Mouse (Mus musculus): ENCODE measurements around the gene Anapc4.

The Anapc4 gene

DNA sequence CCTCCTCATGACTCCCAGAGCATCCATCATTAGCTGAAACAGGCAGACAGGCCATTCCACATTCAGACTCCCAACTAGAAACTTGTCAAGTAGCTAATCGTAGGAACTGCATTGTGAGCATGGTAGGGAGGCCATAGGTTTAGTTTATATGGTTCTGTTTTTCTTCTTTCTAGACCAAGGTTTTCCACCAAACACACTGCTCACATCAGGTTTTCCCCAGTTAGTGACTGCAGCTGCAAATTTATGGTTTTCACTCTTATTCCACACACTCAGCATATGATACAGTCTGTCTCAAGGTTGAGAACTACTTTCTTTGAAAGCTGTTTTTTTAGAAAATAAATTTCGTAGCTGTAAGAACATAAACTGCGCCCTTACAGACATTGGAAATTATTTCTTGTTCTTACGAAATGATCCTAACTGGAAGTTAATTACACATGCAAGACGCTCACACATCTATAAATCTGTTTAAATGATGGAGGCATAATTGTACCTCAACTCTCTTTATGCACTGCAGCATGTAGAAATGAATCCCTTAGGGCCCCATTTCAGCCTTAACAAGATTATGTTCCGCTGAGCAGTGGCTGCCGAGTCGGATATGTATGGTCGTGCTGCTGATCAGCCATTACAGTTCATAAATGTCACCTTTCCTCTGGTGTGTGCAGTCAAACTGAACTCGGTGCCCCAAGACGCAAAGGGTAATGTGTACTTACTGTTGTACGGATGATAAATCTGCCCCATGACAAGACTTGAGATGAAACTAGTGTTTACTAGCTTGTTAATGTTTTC, 35.3 kb downstream of the Anapc4 start:
- DNase-seq (ENCODE audit: low spot score): no peak

DNA sequence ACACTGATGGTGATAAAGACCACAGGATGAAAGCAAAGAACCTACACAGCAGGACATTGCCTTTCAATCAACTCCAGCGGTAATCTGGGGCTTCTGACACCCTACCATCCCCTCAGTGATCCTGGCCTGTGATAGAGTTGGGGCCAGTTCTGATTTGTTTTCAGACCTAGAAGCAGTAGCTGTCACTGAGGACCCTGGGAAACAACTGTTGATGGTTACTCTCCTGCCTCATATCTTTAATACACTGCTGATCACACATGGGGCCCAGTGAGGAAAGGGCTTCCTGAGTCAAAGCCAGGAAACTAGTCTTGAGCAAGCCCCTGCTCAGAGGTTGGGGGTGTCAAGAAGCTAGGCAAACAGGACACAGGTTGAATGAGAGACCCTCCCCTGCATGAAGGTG, 37.6 kb downstream of the Anapc4 start:
- DNase-seq (ENCODE audit: low spot score): no peak

DNA sequence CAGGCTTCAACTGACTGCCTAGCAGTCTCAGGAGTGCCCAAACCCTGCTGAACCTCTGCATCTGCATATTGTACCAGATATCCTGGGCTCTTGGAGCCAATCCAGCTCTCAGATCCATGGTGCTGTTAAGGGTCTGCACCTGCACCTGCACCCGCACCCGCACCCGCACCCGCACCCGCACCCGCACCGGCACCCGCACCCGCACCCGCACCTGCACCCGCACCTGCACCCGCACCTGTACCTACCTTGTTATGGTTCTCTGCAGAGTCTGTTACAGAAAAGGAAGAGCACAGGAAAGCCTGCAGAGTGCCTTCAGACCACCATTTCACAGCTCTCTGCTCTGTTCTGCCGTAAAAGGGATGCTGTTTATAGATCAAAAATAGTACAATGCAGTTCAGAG, 38.2 kb downstream of the Anapc4 start:
- DNase-seq (ENCODE audit: low spot score): no peak

DNA sequence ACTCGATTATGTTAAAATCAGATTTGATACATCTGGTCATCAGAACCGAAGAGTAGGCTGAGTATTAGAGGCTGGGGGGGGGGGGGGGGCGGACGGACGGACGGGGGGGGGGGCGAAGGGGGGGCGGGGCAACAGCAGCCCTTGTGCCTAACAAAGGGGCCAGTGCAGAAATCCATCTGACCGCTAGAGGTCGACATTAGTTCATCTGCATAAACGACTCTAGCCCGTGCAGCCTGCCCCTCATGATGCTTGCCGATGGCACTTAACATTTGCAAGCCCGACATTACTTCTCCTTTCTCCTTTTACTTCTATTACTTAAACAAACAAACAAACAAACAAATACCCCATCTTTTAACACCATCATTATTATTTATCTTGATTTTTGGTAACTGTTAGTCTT, 45.0 kb downstream of the Anapc4 start:
- DNase-seq (ENCODE audit: low spot score): peak; percentile 64

DNA sequence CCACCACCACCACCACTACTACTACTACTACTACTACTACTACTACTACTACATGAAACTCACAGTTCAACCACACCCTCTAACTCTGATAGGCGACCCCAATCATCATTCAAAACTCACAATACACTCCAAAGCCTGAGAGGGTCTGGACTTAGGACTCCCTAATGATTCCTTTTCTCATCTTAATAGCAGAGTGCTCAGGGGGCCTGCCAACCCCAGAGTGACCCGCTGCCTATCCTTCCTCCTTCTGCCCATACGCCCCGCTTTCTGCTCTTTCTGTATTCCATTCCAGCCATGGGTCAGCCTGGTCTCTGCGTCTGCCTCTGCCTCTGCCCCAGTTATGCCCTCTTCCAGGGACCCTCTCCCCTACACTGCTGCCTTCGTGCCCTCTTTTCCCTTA, 46.1 kb downstream of the Anapc4 start:
- DNase-seq (ENCODE audit: low spot score): no peak

DNA sequence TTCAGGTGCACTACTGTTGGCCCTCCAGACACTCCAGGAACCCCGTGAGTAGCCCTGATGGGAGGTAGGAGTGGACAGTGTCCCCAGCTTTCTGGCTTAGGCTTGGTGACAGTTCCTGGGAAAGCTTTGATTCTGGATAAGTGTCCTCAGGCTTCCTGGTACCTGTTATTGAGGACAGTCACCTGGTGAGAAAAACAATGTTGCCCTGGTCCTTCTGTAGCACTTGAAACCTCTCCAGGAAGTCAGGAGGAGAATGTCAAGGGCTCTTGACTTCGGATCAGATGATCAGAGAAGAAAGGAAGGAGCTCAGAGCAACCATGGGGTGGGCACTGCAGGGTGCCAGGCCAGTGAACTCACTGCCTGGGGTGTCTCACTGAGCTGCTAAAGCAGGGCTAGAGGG, 48.6 kb downstream of the Anapc4 start:
- no peak for DNase-seq (ENCODE audit: low spot score)

DNA sequence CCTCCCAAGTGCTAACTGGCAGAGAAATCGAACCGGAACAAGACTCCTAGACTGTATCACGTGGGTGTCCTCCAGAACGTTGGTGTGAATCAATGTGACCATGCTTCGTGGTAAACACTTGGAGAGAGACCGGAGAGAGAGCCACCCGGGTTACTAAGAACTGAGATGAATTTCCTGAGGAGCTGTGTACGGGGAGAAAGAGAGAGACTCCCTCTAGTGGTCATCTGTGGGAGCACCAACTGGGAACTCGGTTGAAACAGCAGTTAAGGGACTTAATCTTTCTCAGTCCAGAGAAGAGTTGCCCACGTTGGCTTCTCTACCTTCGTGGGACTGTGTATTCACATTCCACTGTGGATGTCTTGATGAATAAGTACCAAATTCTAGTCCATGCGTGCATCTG, 53.3 kb downstream of the Anapc4 start:
- DNase-seq (ENCODE audit: low spot score): peak; percentile 17

DNA sequence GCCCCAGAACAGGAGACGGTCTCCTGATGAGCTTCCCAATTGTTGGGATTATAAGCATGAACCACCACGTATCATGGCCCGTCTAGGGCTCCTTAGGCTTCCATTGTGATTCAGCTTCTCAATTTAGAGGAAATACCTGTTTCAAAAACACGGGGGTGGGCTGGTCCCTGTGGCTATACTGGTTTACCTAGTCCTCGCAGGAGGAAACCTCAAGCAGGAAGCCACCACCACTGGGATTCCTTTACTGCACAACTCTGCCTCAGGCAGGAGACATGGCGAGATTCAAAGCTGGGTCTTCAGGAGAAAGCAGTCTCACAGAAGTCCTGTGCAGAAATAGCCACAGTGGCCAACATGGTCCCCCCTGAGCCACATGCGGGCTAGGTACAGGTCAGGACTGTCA, 56.1 kb downstream of the Anapc4 start:
- DNase-seq (ENCODE audit: low spot score): no peak

DNA sequence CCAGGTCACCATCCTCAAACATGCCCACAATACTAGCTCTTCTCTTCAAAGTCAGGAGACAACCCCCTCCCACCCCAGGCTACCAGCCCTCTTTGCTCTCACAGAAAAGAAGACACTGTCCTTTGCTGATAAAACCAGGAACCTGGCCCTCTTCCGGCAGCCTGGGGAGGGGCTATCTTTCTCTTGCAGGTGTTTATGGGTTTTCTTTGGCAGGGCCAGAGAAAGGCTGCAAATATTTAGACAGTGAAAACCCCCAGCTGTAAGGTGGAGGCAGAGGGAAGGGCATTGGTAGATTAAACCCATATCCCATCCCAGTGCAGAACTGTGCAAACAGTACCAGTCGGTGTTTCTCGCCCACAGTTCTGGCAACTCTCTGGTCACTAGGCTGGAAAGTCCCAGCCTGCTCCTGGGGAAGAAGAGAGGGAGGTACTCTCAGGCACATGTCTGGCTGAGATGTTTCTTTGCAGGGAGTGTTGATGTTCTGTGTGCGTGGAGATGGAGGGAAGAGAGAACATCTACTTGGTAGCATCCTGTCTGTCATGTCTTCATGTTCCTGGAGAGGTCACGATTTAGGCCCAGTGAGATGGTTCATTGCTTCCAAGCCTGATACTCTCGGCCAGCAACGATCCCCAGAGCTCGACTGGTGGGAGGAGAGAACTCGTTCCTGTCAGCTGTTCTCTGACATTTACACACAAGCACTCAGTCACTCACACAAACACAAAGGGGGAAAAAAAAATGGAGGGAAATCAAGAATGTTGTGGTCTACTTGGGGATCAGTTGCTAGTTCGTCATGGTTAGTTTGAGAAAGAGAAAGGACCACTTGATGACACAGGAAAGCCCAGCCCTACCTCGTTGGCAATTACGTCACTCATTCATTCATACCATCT, 58.4 kb downstream of the Anapc4 start:
- DNase-seq (ENCODE audit: low spot score): no peak

DNA sequence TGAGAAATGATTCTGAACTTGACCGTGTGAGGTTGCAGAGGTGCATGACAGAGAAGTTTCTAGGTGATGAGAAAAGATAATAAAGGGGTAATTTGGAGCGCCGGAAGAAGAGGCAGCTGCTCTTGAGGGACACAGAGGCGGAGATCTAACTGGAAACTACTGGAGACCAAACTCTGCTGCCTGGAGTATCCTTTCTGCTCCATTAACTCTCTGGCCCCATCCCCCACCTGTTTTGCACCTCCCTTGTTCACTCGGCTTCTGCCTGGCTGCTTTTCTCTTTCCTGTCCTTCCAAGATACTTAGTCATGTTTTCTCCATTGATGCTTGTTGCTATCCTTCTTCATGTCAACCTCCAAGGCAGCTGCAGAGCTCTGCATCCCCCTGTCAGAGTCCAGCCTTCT, 60.1 kb downstream of the Anapc4 start:
- DNase-seq (ENCODE audit: low spot score): no peak

DNA sequence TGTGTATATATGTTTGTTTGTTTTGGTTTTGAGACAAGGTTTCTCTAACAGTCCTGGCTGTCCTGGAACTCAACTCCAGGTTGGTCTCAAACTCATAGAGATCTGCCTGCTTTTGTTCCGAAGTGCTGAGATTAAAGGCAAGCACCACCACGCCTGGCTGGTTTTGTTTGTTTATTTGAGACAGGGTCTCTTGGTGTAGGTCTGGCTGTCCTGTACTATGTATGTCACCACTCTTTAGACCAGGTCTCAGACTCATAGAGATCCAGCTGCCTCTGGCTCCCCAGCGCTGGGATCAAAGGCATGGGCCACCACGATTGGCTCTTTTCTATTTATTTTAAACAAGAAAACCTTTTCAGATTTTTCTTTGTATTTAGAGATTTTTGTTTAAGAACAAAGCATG, 70.4 kb downstream of the Anapc4 start:
- DNase-seq (ENCODE audit: low spot score): no peak

DNA sequence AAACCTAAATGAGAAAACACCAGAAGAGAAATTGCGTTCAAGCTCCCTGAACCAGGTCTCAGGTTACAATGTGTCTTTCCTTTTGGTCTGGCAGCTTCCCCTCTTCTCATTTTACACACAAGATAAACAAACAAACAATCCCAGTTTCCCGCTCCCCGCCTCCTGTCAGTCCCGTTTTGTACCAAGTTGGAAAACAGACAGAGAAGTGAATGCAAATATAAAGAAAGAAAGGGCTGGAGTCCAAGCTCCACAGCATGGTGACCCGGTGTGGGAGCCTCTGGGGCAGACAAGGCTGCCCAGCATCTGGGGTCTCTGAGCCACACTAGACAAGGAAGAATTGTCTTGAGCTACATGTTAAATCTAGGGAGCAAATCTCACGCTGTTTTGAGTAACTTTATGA, 70.9 kb downstream of the Anapc4 start:
- DNase-seq (ENCODE audit: low spot score): no peak

DNA sequence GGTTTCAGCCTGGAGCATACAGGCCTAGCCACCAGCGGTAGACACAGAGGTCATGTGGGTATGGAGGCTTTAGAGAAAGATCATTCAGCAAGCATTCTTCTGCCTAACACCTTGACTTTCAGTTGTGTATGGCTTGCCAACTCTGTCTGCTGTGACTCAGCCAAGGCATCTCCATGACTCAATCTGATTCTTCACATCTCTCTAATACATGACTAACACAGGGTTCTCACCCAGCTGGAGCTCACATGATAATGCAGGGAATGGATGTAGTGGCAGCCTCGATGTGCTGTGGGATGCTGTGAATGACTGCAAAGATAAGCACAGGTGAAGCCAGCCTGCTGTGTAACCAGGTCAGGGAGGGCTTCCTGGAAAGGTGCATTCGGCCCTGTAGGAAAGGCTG, 74.4 kb downstream of the Anapc4 start:
- no peak for DNase-seq (ENCODE audit: low spot score)

DNA sequence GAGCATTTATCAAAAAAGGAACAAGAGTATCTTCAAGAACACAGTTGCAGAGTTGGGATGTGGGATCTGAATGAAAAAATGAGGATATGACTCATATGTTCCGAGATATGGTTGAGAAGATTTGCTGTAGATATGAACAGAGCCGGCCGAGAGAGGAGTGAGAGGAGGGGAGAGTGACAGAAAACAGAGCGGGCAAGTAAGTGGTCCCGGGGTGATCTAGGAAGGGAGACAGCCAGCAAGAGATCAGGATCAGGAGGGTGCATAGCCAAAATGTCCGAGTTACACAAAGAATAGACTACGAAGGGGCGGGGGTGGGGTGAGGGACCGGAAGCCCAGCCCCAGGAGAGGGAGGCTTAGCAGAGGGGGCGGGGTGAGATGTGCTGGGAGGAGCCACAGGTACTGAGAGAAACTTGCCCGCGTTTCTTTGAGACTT, 76.4 kb downstream of the Anapc4 start:
- peak; percentile 37 for DNase-seq (ENCODE audit: low spot score)

DNA sequence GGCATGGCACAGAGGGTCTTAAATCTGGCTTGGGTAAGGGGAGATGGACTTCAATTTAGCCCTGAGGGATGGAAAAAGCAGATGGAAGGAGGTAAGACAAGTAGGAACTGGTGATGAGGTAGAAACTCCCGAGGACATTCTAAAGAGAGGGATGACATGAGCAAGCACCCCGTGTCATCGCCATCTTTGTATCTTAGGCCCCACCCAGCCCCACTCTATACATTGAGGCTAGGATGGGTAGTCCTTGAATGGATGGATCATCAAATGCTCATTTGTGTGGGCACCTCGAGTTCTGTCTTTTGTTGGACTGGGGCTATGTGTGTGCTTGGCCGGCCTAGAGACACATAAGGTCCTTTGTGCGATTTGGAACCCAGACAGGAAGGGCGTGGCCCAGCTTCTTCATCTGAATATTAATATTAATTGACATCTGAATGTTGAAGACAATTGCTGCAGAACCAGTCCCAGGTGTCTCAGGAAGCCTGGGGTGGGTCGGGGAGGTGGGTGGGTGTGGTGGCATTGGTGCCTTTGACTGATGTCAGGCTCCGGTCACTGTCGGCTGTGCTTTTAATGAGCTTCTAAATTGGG, 77.6 kb downstream of the Anapc4 start:
- no peak for DNase-seq (ENCODE audit: low spot score)

DNA sequence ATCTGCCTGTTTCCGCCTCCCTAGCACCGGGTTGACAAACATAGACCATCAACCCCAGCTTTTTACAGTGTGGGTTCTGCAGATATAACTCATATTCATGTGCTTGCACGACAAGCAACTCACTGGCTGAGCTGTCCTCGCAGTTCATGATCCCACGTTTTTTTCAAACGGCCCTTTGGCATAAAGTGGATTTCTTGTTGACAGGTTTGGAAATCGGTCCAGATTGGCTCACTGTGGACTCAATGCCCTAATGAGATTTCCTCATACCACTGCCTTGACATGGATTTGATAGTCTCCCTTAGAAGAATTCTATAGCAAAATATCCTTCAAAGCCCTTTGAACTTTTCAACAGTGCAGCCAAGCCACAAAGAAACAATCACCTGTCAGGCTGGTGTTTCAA, 79.9 kb downstream of the Anapc4 start:
- no peak for DNase-seq (ENCODE audit: low spot score)

DNA sequence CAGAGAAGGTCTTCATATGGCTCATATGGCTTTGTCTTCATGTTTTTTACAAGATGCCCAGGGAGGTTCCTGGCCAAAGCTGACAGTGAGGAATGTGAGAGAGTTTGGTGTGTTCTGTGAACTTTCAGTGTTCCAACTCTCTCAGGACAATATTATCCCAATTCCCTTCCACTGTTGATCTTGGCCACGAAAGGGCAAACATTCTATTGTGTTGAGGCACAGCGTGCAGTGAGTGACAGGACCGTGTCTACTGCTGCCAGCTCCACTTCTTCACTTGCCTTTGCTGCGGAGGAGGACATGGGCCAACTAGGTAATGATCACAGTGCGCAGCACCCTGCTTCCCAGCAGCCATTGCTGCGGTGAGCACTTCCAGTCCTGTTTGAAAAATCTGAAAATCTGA, 82.4 kb downstream of the Anapc4 start:
- no peak for DNase-seq (ENCODE audit: low spot score)

All from yolk sac, embryonic 10.5 days (tissue).